Mouse (Mus musculus): ENCODE results near the gene Hpgd. TPM values are rescaled to one million over a fixed set of nuclear protein-coding genes. Genes with fewer than 3 reads are reported as not detected.

Gene Hpgd
- polyA plus RNA-seq, 1 experiment from 2014 or later: 4.0 TPM

DNA sequence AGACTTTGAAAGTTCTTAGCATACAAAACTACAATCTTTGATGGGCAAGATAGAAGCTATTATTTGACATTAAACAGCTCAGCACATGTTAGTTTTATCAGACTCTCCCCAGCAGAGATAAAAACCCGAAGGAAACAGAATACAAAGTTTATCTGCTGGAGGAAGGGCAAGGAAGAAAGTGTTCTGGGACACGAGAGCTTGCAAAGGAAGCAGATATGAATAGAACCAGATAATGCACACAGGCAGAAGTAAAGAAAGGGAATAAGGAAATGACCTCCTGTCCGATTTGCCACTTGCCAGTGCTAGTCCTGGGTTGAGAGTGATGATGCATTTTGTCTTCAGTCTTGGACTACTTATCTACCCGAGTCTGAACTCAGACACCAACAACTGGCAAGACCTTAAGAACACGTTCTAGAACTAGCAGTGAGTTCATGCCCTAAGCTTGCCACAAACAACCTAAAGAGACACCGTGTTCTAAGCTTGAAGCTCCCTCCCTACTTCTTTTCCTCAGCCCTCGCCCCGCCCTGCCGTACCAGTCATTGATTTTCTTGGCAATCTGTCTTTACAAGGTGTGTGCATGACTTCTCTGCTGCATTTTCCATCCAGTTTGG is 41.1 kb downstream of the Hpgd start:
- 83% methylated on average over 9 of the region's 9 CpGs for WGBS
- no peak for ATAC-seq (replicated peaks)

DNA sequence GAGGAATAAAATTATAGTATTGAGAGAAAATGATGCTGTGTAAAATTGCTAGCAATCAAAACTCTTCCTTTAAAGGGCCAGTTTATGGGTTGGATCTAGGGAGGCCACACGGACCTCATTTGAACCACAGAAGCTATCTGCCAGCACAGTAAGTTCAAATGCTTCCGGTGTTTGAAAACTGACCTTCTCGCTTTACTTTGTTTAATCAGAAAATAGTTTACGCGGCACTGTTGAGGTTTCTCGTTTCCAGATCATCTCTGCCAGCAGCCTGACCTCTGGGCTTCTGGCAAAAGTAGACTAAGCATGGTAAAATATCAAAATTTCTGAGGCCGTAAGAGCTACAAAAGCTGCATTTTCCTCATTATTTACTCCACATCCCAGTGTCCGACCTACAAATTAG is 42.4 kb downstream of the Hpgd start:
- Histone ChIP-seq H3K36me3 (replicated peaks) (no peaks in the 10 kb centered on the region), H3K4me3 (no peak overlapping the region), H3K4me2 (no peak overlapping the region), H3K27me3 (replicated peaks) (no peaks in the 10 kb centered on the region), H3K9ac (no peak overlapping the region), H3K9me3 (no peaks in the 10 kb centered on the region), H3K27ac (no peak overlapping the region), H3K4me1 (no peaks in the 10 kb centered on the region)
- ATAC-seq (replicated peaks): no peak
- 86% methylated on average over 8 of the region's 8 CpGs for WGBS

More for the DNA sequence above, 41.1 kb downstream of the Hpgd start:
- Histone ChIP-seq H3K9me3 (no peaks in the 10 kb centered on the region), H3K27ac (no peak overlapping the region), H3K27me3 (replicated peaks) (no peaks in the 10 kb centered on the region), H3K4me2 (no peak overlapping the region), H3K9ac (no peak overlapping the region), H3K36me3 (replicated peaks) (no peaks in the 10 kb centered on the region), H3K4me3 (no peak overlapping the region), H3K4me1 (no peaks in the 10 kb centered on the region)

DNA sequence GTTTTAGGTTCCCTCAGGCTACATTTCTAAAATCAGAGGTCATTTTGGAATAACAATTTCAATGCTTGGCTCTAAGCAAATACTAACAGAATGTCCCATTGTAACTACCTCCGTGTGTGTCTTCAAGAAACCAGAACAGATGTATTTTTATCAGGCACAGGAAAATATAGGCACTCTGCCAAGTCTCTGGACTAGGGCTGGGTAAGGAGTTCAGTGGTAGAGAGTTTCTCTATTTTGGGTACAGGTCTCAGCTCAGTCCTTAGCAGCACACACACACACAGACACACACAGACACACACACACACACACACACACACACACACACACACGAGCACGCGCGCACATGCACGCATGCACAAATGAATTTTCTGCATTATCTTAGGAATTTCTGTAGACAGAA is 49.1 kb downstream of the Hpgd start:
- Histone ChIP-seq H3K4me3 (no peak overlapping the region), H3K9ac (no peak overlapping the region), H3K9me3 (no peaks in the 10 kb centered on the region), H3K36me3 (replicated peaks) (no peaks in the 10 kb centered on the region), H3K4me1 (no peaks in the 10 kb centered on the region), H3K27me3 (replicated peaks) (no peaks in the 10 kb centered on the region), H3K27ac (no peak overlapping the region), H3K4me2 (no peak overlapping the region)
- 86% methylated on average over 6 of the region's 6 CpGs for WGBS
- no peak for ATAC-seq (replicated peaks)

DNA sequence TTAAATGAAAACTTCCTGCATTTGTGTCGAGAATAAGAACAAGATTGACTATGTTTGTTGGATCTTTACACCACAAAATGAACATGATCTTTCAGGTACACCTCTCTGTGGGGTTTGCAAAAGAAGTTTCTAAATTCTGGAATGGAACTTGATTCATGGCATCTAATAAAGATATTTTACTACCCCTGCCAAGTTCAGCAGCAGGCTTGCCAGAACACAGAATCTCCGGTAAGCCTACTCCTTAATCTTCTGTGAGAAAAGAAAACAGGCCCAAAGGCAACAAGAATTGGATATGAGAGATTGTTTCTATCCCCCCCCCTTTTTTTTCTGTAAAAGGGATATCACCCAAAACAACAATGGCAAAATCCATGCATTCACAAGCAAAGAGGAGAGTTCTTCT is 49.6 kb downstream of the Hpgd start:
- Histone ChIP-seq H3K9me3 (no peaks in the 10 kb centered on the region), H3K27ac (no peak overlapping the region), H3K4me3 (no peak overlapping the region), H3K27me3 (replicated peaks) (no peaks in the 10 kb centered on the region), H3K9ac (no peak overlapping the region), H3K36me3 (replicated peaks) (no peaks in the 10 kb centered on the region), H3K4me1 (no peaks in the 10 kb centered on the region), H3K4me2 (no peak overlapping the region)
- ATAC-seq (replicated peaks): no peak
- 74% methylated on average over 2 of the region's 2 CpGs for WGBS

DNA sequence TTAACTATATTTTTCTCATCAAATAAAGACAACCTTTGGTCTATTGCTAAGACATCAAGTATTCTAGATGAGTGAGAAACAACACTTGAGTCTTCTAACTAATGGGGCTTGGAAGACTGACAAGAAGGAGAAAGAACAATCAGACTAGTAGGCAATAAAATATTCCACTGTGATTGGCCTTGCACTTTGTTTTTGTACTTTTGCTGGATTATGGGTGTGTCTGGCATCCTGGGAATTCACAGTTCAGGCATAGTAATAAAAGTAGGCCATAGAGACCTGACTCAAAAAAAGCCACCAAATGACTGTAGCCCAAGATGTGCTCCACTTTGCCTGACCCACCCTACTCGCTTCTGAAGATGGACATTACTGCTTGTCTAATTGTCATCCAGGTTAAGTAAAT is 50.0 kb downstream of the Hpgd start:
- H3K27me3 ChIP-seq (replicated peaks): no peaks in the 10 kb centered on the region
- no peak overlapping the region for H3K9ac ChIP-seq
- no peak overlapping the region for H3K27ac ChIP-seq
- no peaks in the 10 kb centered on the region for H3K9me3 ChIP-seq
- H3K4me1 ChIP-seq: no peaks in the 10 kb centered on the region
- no peaks in the 10 kb centered on the region for H3K36me3 ChIP-seq (replicated peaks)
- no peak overlapping the region for H3K4me3 ChIP-seq
- H3K4me2 ChIP-seq: no peak overlapping the region
- WGBS: 90% methylated on average over 1 of the region's 1 CpGs
- ATAC-seq (replicated peaks): no peak

DNA sequence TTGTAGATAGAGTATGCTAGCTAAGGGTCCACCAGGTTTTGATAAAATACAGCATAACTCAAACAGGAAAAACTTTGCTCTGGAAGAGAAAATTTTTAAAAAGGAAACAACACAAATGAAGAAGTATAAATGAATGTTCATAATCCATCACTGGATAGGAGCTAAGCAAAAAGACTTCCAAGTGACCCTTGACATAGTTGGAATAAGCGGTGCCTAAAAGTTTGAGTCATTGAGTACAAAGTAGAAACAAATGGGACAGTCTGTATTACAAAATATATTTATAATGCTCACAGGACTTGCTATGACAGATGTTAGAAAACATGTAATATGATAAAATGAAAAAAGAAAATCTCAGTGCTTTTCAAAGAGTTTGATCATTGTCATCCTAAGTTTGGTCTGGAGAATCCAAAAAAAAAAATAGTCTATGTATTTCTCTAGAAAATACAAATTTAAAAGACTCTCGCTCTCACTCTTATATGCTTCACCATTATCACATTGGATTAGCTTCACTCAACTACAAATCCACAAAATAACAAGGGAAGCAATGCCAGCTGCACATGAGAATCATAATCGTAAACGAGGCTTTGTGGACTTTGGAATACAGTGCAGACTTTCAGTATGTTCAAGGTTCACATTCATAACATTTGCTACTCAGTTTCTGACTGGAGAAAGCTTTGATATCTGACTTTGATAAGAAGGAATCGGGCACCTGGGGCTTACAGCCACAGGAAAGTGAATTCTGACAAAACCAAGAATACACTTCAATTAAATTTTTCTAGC is 51.4 kb downstream of the Hpgd start:
- H3K27me3 ChIP-seq (replicated peaks): no peaks in the 10 kb centered on the region
- no peaks in the 10 kb centered on the region for H3K36me3 ChIP-seq (replicated peaks)
- no peak overlapping the region for H3K4me3 ChIP-seq
- no peak overlapping the region for H3K27ac ChIP-seq
- H3K4me1 ChIP-seq: no peaks in the 10 kb centered on the region
- no peak for ATAC-seq (replicated peaks)
- H3K4me2 ChIP-seq: no peak overlapping the region
- no peak overlapping the region for H3K9ac ChIP-seq
- WGBS: 89% methylated on average over 5 of the region's 5 CpGs
- H3K9me3 ChIP-seq: no peaks in the 10 kb centered on the region

DNA sequence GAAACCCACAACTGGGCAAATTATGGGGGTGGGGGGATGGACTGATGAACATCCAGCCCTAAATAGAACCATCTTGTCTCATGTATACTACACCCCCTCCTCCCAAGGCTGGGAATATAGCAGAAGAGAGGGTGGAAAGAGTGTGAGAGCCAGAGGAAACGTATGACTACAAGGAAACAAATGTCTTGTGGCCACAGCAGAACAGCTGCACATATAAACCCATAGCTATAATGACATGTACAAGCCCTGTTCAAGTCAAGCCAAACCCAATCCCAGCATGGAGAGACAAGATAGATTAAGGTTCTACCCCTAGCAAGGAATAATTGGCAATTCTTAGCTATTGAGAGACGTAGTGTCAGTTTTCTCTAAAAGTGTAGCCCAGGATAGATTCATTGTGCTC is 68.8 kb downstream of the Hpgd start:
- no peaks in the 10 kb centered on the region for H3K27me3 ChIP-seq (replicated peaks)
- H3K27ac ChIP-seq: no peak overlapping the region
- H3K36me3 ChIP-seq (replicated peaks): no peaks in the 10 kb centered on the region
- no peaks in the 10 kb centered on the region for H3K9me3 ChIP-seq
- WGBS: 83% methylated on average over 2 of the region's 2 CpGs
- H3K4me2 ChIP-seq: no peak overlapping the region
- no peak overlapping the region for H3K4me3 ChIP-seq
- ATAC-seq (replicated peaks): no peak
- H3K9ac ChIP-seq: no peak overlapping the region
- no peaks in the 10 kb centered on the region for H3K4me1 ChIP-seq
